Mouse (Mus musculus) cerebellum, adult 2 months (tissue): ENCODE measurements around the gene Asic3.

Experiments used
- CTCF ChIP-seq: fragments of 200-500 bp; IDR thresholded peaks from 2 replicates; pipeline ENCODE4 v1.5.1; 2011; ENCODE audit warnings: low read depth, mild to moderate bottlenecking, control low read depth, low read length, moderate library complexity, borderline replicate concordance; ENCODE audit not compliant: insufficient read depth
- POLR2A ChIP-seq: fragments of 200-500 bp; IDR thresholded peaks from 2 replicates; pipeline ENCODE4 v1.6.1; 2011; ENCODE audit warnings: low read length, control low read depth, borderline replicate concordance; ENCODE audit not compliant: insufficient read depth

- TF ChIP-seq POLR2A (no peak), CTCF (no peak)
Observed at GRCm38 (mm10) chr5:24381486-24381885, 31.7 kb upstream of the Asic3 start.
